Mouse (Mus musculus) brain, adult 2 months (tissue): ENCODE data around the gene Ahdc1.

Source experiments
- DNase-seq: peaks from one replicate; pipeline ENCODE4 v3.0.0; 2011; ENCODE audit warnings: low read depth, low spot score

Ahdc1 gene

DNA sequence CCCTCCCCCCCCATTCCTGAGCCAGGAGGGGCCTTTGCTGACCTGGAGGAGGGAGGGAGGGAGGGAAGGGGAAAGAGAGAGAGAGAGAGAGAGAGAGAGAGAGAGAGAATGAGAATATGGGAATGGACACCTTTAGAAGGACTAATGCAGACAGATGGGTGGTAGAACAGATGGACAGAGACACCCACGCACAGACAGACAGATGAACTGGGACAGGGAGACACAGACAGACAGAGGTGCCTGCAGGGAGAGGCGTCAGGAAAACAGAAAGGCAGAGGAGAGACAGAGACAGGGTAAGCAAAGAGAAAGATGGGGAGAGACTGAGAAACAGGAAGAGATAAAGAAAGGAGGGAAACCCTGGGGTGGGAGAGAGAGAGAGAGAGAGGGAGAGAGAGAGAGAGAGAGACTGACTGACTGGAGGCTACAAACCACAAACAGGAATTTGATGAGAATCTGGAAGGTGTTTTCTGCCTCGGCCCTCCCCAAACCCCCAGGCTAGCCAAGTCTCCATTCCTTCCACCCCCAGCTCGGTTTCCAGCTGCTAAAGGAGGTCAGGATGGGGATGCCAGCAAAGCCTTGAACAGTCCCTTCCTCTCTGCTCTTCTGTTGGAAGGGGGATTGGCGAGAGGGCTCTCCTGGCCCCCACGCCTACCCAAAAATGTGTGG, 6.7 kb downstream of the Ahdc1 start:
- DNase-seq, result peak; percentile 78

GRCm38 (mm10) chr4:133018263-133018798, 7.3 kb downstream of the Ahdc1 start:
- no peak for DNase-seq

DNA sequence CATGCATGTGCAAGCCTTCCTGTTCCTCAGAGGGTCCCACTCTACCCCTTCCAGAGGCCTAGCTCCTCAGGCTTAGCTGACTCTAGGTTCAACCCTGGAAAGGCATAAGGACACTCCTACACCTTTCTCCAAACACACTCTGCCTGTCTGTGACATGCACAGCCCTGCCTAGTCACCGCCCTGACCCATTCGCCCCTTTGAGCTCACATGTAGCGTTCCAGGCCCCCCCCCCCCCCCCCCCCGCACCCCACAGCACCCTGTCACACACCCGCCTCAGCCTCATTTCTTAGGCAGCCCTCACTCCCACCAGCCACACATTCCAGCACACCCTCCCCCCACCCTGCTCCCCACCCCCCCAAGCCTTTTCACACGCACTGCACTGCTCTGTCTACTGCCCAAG, 9.7 kb downstream of the Ahdc1 start:
- no peak for DNase-seq

DNA sequence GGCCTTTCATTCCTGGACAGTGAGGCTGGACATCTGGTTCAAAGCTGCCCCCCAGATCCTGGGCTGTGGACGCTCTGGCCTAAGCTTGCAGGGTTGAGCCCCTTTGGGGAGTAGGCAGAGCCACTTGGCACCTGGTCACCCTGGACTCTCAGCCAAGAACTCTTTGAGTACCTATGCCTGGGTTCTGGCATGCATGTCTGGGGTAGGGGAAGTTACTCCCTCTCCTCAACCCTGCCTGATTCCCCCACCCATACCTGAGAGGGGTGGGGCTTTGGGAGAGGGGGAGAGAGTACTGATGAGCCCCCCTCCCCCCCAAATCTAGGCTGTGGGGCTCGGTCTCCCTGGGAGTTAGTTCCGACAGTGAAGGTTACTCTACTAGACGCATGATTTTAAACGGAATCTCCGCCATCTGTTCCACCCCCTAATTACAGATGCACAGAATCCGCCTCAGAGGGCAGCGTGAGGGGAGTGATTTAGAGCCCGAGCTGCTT, 10.2 kb downstream of the Ahdc1 start:
- DNase-seq, result peak; percentile 79

GRCm38 (mm10) chr4:133022217-133022616, 11.2 kb downstream of the Ahdc1 start:
- no peak for DNase-seq

DNA sequence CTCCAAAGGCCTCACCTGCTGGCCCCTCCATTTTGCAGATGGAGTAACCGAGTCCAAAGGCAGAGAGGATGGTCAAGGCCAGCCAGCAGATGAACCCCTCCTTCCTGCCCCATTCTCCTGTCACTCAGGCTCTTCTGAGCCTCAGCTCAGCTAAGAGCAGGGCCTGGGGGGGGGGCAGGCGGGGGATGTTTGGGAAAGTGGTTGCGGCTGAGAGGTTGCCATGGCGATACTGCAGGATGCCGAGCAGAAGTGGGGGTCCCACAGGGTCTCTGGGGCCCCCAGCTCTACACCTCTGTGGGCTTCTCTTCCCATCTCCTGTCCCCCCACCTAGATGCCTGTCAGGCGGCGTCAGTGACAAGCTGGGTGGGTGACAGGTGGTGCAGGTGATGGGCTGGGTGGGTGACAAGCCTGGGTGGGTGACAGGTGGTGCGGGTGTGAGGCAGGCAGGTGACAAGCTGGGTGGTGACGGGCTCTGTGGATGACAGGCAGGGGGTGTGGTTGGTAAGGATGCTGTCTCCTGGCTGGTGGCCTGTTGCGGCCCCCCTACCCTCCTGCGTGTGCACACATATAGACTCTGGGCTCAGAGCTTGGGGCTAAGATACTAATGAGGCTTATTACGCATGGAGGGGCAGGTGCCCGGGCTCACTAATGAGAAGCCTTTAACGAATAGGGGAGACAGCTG, 12.0 kb downstream of the Ahdc1 start:
- no peak for DNase-seq

DNA sequence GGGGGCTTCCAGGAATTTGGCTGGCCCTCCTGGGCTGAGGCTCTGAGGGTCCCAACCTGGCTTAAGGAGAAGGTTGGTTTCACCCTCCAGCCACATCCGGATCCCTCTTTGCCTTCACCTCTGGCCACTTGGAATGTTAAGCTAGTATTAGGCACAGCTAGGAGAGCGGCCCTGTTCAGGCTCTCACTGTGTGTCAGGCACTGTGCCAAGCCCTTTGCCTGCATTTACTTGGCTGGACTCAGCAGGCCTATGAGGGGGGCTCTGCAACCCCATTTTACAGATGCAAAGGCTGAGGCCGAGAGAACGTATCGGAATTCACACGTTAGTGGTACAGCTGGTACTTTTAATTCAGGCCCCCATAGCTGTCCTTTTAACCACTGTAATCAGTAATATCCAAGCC, 12.6 kb downstream of the Ahdc1 start:
- DNase-seq, result no peak

GRCm38 (mm10) chr4:133024404-133024803, 13.3 kb downstream of the Ahdc1 start:
- no peak for DNase-seq

DNA sequence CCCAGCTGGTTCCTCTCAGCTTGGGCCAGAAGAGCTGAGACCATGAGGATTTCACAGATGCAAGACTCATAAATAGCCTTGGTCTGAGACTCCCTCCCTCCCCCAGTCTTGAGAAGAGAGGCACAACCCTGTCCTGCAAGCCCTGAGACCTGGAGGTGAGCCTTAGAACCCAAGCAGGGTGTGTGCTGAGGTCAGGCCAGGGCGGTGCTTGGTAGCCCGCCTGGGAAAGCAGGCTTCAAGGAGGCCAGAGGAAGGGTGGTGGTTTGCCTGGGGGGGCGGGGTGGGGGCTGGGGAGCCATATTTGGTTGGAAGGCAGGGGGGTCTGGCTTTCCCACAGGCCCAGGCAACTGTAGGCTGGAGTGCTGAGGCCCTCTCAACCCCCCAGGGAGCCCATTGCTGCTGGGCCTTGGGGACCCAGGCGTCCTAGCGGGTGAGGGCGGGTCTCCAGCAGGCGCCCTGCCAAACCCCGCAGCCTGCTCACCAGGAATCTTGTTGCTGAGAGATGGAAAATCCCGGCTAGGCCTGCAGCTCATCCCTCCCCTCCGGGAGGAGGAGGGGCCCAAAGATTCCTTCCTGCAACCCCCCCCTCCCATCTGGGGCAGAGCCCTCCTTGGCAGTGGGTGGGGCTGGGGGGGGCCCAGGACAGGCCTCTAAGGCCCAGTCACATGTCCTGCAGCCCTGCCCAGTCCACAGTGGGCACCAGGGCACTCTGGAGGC, 14.1 kb downstream of the Ahdc1 start:
- no peak for DNase-seq

DNA sequence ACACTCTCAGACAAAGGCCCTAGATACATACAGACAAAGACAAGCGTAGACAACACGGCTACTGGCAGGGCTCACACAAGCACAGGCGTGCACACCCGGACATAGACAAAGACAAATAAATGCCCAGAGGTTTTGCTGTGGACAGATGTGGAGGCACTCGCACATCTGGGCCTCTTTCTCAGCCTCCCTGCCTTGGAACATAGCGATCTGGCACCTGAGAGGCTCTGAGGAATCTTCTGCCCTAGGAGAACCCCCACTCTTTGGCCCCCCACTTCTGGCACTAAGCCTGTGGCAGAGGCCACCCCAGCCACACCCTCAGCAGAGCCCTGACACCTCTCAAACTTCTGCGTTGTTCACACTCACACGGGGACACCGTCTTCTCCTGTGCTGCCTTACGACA, 15.2 kb downstream of the Ahdc1 start:
- DNase-seq, result no peak

DNA sequence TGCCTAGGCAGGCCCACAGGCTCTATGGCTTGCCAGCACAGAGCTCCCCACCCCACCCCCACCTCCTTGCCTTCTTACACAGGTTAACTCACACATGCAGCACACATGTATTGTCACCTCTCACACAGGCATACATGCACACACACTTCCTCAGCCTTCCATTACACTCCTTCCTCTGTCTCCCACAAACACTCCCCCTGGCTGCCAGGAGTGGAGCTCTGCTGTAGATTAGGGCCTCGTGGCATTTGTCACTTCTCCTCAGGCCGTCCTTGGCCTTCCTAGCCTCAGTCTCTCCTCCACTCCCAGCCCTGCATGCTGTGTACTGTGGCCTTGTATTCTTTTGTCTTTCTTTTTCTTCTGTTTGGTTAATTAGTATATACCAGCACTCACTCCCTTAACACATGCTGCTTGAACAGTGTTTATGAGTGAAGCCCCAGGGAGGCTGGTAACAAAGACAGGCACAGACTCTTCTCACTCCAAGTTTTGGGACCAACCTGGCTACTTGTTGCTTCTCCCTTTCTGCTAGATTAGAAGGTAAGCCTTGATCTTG, 15.8 kb downstream of the Ahdc1 start:
- no peak for DNase-seq

DNA sequence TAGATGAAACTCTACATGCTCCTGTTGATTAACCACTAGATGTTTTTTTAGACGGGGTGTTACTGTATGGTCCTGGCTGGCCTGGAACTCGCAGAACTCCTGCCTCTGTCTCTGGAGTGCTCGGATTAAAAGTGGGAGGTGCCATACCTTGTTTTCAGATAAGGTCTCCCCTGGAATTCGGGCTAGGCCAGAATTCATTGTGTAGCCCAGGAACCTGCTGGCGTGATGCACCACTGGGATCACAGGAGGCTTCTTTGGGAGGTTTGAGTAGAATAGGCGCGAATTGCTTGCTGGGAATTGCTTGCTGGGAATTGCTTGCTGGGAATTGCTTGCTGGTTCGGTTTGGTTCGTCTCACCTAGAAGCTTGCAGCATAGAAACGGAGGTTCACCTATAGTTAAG, 16.7 kb downstream of the Ahdc1 start:
- no peak for DNase-seq

DNA sequence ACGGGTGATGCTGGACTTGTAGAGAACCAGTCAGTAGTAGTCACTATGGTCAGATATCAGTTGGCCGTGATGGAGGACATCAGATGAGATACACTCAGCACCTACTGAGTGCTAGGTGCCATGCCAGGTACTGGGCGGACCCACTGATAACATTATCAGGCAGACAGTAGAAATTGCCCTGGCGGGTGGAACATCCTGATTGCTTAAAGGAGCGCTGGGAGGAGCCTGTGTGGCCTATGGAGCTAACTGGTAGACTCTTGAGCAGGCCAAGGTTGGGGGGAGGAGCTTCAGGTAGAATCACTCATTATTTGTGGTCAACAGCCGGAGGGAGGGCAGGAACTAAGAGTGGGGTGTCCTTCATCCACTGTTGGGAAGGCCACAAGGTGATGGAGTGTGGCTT, 17.1 kb downstream of the Ahdc1 start:
- no peak for DNase-seq

GRCm38 (mm10) chr4:133028875-133029274, 17.8 kb downstream of the Ahdc1 start:
- no peak for DNase-seq

DNA sequence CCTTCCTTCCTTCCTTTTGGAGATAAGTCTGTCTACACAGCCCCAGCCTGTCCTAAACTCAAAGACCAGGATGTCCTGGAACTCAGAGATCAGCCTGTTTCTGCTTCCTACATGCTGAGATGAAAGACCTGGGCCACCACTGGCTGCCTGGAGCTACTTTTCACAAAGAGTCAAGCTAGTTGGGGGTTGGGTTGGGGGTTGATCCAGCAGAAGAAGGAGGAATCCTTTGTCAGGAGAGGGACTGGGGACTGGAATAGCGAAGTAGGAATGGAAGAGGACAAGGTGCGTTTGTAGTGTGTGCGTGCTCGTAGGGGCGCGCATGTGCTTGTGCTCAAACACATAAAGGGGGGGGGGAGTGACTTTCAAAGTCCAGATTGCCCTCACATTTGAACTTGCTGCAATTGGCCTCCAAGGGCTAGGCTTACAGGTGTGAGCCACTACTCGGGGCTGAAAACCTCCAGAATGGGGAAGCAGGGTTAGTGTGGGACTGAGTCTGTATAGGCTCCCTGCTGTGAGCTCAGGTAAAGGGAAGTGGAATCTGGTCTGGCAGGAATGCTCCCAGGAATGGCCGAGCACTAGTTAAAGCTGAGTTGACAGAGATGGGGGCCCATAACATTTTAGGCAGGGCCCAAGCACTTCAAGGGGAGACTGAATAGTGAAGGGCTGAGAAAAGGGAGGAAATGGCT, 21.5 kb downstream of the Ahdc1 start:
- no peak for DNase-seq

DNA sequence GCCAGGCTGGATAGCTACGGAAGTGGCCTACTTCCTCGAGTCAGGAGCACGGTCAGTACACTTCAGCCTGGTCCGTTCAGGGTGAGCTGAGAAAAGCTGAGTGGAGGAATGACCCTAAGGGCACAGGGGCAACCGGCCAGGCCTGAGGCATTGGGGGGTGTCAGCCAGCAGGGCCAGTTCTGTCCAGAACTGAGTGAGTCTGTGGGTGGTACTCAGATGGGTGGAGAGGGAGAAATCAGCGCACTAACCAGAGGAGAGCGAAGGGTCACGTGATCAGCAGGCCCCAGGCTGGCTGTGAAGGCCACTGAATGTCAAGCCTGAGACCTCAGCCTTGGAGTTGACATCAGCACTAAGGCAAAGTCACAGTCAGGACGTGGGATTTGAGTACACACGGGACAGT, 23.4 kb downstream of the Ahdc1 start:
- no peak for DNase-seq

GRCm38 (mm10) chr4:133035446-133035845, 24.4 kb downstream of the Ahdc1 start:
- no peak for DNase-seq

DNA sequence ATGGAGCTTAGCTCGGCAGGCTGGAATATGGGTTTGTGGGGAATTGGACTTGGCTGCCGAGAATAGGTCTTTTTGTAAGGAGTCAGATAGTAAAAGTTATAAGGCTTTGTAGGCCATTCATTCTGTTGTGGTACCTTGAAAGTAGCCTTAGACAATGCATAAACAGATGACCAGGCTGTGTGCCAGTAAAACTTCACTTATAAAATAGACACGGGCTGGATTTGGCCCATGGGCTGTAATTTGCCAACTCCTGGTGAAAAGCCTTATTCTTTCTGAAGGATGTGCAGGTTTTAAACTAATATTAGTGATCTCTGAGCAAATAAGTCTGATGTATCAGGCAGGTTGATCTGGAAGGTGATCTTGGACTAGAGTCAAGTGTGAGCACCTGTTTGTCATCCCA, 24.9 kb downstream of the Ahdc1 start:
- no peak for DNase-seq

- DNase-seq, result no peak
These were observed 26.2 kb downstream of the Ahdc1 start for GRCm38 (mm10) chr4:133037293-133037692.

GRCm38 (mm10) chr4:133037798-133038197, 26.7 kb downstream of the Ahdc1 start:
- no peak for DNase-seq

DNA sequence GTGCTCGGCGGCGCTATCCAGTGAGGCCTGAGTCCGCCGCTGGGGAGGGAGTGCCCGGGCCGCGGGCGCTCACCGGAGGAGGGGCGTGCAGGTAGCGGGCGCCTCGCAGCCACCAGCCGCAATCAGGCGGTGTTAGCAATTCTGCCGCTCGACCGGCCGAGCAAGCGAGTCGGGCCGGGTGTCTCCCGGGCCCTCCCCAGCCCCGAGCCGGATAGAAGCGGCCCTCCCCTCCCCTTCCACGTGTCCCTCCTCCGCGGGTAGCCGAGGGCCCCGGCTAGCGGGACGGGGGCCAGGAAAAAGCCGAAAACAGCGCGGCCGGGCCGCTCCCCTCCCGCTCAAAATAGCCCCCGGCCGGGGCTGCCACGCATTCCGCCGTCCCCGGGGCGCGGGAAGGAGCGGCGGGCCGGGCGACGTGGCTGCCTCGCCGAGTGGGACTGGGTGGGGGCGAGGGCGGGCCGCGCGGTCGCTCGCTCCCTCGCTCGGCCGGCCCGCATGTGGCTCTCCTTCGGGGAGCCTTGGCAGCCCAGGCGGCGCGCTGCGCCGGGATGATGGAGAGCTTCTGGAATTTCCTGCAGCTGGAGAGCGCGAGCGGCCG, 27.6 kb downstream of the Ahdc1 start:
- no peak for DNase-seq
